Mouse (Mus musculus): ENCODE results near the gene Kcnj16. TPM values are rescaled to one million over a fixed set of nuclear protein-coding genes. Genes with fewer than 3 reads are reported as not detected.

Kcnj16 gene
- polyA plus RNA-seq, 1 experiment from 2014 or later = 0.05 TPM

DNA sequence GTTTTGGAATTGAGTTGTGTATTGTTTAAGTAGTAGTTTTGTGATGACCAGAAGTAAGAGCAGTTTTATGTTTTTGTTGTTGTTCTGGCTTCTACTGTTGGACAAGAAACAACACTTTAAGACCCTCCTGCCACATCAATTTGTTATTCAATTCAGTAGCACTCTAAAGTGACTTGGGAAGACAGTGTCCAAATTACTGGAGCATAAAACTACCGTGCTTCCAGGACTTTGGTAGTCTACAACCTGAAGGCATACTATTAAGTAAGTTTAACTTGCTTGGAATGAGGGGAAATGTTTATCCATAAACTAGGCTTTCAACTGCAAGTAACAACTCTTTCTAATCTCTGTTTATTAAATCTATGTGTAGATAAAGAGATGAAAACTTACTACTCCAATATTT lies 17.7 kb downstream of the Kcnj16 start:
- no peak overlapping the region for H3K4me2 ChIP-seq
- no peak overlapping the region for H3K9ac ChIP-seq (ENCODE audit: low read depth, low read length)
- H3K36me3 ChIP-seq (ENCODE audit: control insufficient read depth, insufficient read depth, low read length) = no peaks in the 10 kb centered on the region
- ATAC-seq (replicated peaks; ENCODE audit: low FRiP score) (no peak), DNase-seq (ENCODE audit: low spot score) (no peak)
- 84% methylated on average over 1 of the region's 1 CpGs for WGBS
- H3K4me1 ChIP-seq (replicated peaks; ENCODE audit: control insufficient read depth, insufficient read depth, low read length) = no peaks in the 10 kb centered on the region
- no peaks in the 10 kb centered on the region for H3K9me3 ChIP-seq (ENCODE audit: control insufficient read depth, low read length)
- no peak overlapping the region for H3K27ac ChIP-seq (ENCODE audit: low read depth, low read length)
- no peak overlapping the region for H3K4me3 ChIP-seq (ENCODE audit: low read depth, low read length)
- H3K27me3 ChIP-seq (replicated peaks; ENCODE audit: control insufficient read depth, insufficient read depth, low read length) = no peaks in the 10 kb centered on the region

DNA sequence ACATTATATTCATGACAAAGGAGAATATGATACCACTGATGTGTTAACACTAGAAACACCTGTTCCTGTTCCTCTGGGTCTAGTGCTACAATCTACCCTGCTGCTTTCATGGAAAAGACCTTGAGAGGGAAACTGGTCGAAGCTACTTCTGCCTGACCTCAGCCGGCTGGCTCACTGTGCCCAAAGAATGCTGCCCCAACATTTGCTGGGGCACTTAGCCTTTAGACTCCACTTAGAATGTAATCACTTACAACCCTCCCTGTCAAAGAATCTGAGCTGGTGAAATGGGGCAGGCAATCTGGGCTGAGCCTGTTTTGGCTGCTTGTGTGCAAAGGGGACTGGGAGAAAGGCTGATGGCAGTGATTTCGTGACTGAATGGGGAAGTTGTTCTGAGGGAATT lies 18.1 kb downstream of the Kcnj16 start:
- Histone ChIP-seq H3K27ac (ENCODE audit: low read depth, low read length) (no peak overlapping the region), H3K9ac (ENCODE audit: low read depth, low read length) (no peak overlapping the region), H3K4me3 (ENCODE audit: low read depth, low read length) (no peak overlapping the region), H3K27me3 (replicated peaks; ENCODE audit: control insufficient read depth, insufficient read depth, low read length) (no peaks in the 10 kb centered on the region), H3K36me3 (ENCODE audit: control insufficient read depth, insufficient read depth, low read length) (no peaks in the 10 kb centered on the region), H3K9me3 (ENCODE audit: control insufficient read depth, low read length) (no peaks in the 10 kb centered on the region), H3K4me2 (no peak overlapping the region), H3K4me1 (replicated peaks; ENCODE audit: control insufficient read depth, insufficient read depth, low read length) (no peaks in the 10 kb centered on the region)
- 47% methylated on average over 3 of the region's 3 CpGs for WGBS
- no peak for ATAC-seq (replicated peaks; ENCODE audit: low FRiP score)
- DNase-seq (ENCODE audit: low spot score) = no peak

DNA sequence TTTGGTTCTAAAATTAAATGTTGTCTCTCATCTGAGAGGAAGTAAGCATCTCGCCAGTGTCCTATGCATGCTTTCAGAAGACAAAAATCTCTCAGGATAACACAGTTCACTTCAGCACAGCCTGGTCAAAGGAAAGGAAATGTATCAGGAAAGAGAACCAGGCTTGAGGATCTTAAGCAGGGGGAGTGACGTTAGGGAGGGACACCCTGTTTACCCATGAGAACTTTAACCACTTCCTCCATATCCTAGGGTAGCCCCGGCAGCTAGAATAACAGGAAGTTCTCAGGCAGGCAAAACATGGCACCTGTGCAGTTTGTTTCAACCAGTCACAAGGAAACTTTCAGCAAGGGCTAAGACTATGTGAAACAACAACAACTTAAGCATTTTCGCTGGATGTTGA lies 25.8 kb downstream of the Kcnj16 start:
- Histone ChIP-seq H3K36me3 (ENCODE audit: control insufficient read depth, insufficient read depth, low read length) (no peaks in the 10 kb centered on the region), H3K4me3 (ENCODE audit: low read depth, low read length) (no peak overlapping the region), H3K4me2 (no peak overlapping the region), H3K9me3 (ENCODE audit: control insufficient read depth, low read length) (no peaks in the 10 kb centered on the region), H3K27me3 (replicated peaks; ENCODE audit: control insufficient read depth, insufficient read depth, low read length) (no peaks in the 10 kb centered on the region), H3K4me1 (replicated peaks; ENCODE audit: control insufficient read depth, insufficient read depth, low read length) (no peaks in the 10 kb centered on the region), H3K9ac (ENCODE audit: low read depth, low read length) (no peak overlapping the region), H3K27ac (ENCODE audit: low read depth, low read length) (no peak overlapping the region)
- DNase-seq (ENCODE audit: low spot score) = no peak
- 49% methylated on average over 4 of the region's 4 CpGs for WGBS
- ATAC-seq (replicated peaks; ENCODE audit: low FRiP score) = peak; percentile 26; the same call in 1 of the 2 replicates

- Histone ChIP-seq H3K27me3 (replicated peaks; ENCODE audit: control insufficient read depth, insufficient read depth, low read length) (no peaks in the 10 kb centered on the region), H3K27ac (ENCODE audit: low read depth, low read length) (no peak overlapping the region), H3K4me1 (replicated peaks; ENCODE audit: control insufficient read depth, insufficient read depth, low read length) (no peaks in the 10 kb centered on the region), H3K4me3 (ENCODE audit: low read depth, low read length) (no peak overlapping the region), H3K36me3 (ENCODE audit: control insufficient read depth, insufficient read depth, low read length) (no peaks in the 10 kb centered on the region), H3K9me3 (ENCODE audit: control insufficient read depth, low read length) (no peaks in the 10 kb centered on the region), H3K9ac (ENCODE audit: low read depth, low read length) (no peak overlapping the region), H3K4me2 (no peak overlapping the region)
- DNase-seq (ENCODE audit: low spot score) (no peak), ATAC-seq (replicated peaks; ENCODE audit: low FRiP score) (no peak)
- 66% methylated on average over 9 of the region's 9 CpGs for WGBS
Measured at GRCm38 (mm10) chr11:110997211-110997610, 29.4 kb downstream of the Kcnj16 start.

DNA sequence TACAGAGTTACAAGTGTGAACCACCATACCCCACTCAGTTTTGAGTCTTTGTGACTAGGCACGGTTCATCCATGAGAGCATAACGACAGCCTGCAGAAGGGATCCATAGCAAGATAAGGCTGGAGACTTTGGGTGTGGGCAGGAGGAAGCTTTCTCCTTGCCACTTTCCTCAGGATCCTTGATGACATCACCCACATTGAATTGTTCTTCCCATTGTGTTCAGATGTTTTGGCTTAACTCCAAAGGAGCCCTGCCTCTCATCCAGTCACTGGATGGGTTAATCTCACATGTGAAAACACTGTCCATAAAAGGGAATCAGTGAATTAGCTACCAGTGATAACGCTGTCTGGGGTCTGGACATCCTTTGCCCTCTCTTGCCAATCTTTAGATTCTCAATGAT lies 37.3 kb downstream of the Kcnj16 start:
- no peaks in the 10 kb centered on the region for H3K9me3 ChIP-seq (ENCODE audit: control insufficient read depth, low read length)
- H3K27me3 ChIP-seq (replicated peaks; ENCODE audit: control insufficient read depth, insufficient read depth, low read length) = no peaks in the 10 kb centered on the region
- no peaks in the 10 kb centered on the region for H3K4me1 ChIP-seq (replicated peaks; ENCODE audit: control insufficient read depth, insufficient read depth, low read length)
- no peak overlapping the region for H3K27ac ChIP-seq (ENCODE audit: low read depth, low read length)
- H3K9ac ChIP-seq (ENCODE audit: low read depth, low read length) = no peak overlapping the region
- ATAC-seq (replicated peaks; ENCODE audit: low FRiP score) (no peak), DNase-seq (ENCODE audit: low spot score) (no peak)
- H3K4me3 ChIP-seq (ENCODE audit: low read depth, low read length) = no peak overlapping the region
- 57% methylated on average over 3 of the region's 3 CpGs for WGBS
- no peak overlapping the region for H3K4me2 ChIP-seq
- H3K36me3 ChIP-seq (ENCODE audit: control insufficient read depth, insufficient read depth, low read length) = no peaks in the 10 kb centered on the region

- Histone ChIP-seq H3K9ac (ENCODE audit: low read depth, low read length) (no peak overlapping the region), H3K9me3 (ENCODE audit: control insufficient read depth, low read length) (no peaks in the 10 kb centered on the region), H3K36me3 (ENCODE audit: control insufficient read depth, insufficient read depth, low read length) (no peaks in the 10 kb centered on the region), H3K27ac (ENCODE audit: low read depth, low read length) (no peak overlapping the region), H3K4me1 (replicated peaks; ENCODE audit: control insufficient read depth, insufficient read depth, low read length) (no peaks in the 10 kb centered on the region), H3K4me2 (no peak overlapping the region), H3K27me3 (replicated peaks; ENCODE audit: control insufficient read depth, insufficient read depth, low read length) (no peaks in the 10 kb centered on the region), H3K4me3 (ENCODE audit: low read depth, low read length) (no peak overlapping the region)
- DNase-seq (ENCODE audit: low spot score) (no peak), ATAC-seq (replicated peaks; ENCODE audit: low FRiP score) (no peak)
- WGBS = 57% methylated on average over 3 of the region's 3 CpGs
Measured at GRCm38 (mm10) chr11:111009471-111009870, 41.6 kb downstream of the Kcnj16 start.

GRCm38 (mm10) chr11:111016206-111016605 lies 48.4 kb downstream of the Kcnj16 start:
- no peak overlapping the region for H3K4me3 ChIP-seq (ENCODE audit: low read depth, low read length)
- DNase-seq (ENCODE audit: low spot score) = no peak
- WGBS = 83% methylated on average over 3 of the region's 3 CpGs
- no peak for ATAC-seq (replicated peaks; ENCODE audit: low FRiP score)
- H3K27me3 ChIP-seq (replicated peaks; ENCODE audit: control insufficient read depth, insufficient read depth, low read length) = no peaks in the 10 kb centered on the region
- H3K27ac ChIP-seq (ENCODE audit: low read depth, low read length) = no peak overlapping the region
- no peaks in the 10 kb centered on the region for H3K4me1 ChIP-seq (replicated peaks; ENCODE audit: control insufficient read depth, insufficient read depth, low read length)
- no peak overlapping the region for H3K4me2 ChIP-seq
- H3K36me3 ChIP-seq (ENCODE audit: control insufficient read depth, insufficient read depth, low read length) = no peaks in the 10 kb centered on the region
- H3K9ac ChIP-seq (ENCODE audit: low read depth, low read length) = no peak overlapping the region
- H3K9me3 ChIP-seq (ENCODE audit: control insufficient read depth, low read length) = no peaks in the 10 kb centered on the region

GRCm38 (mm10) chr11:111020211-111020610 lies 52.4 kb downstream of the Kcnj16 start:
- no peak overlapping the region for H3K4me2 ChIP-seq
- H3K9ac ChIP-seq (ENCODE audit: low read depth, low read length) = no peak overlapping the region
- 51% methylated on average over 2 of the region's 2 CpGs for WGBS
- ATAC-seq (replicated peaks; ENCODE audit: low FRiP score) = no peak
- no peaks in the 10 kb centered on the region for H3K36me3 ChIP-seq (ENCODE audit: control insufficient read depth, insufficient read depth, low read length)
- no peaks in the 10 kb centered on the region for H3K4me1 ChIP-seq (replicated peaks; ENCODE audit: control insufficient read depth, insufficient read depth, low read length)
- no peaks in the 10 kb centered on the region for H3K27me3 ChIP-seq (replicated peaks; ENCODE audit: control insufficient read depth, insufficient read depth, low read length)
- H3K4me3 ChIP-seq (ENCODE audit: low read depth, low read length) = no peak overlapping the region
- no peaks in the 10 kb centered on the region for H3K9me3 ChIP-seq (ENCODE audit: control insufficient read depth, low read length)
- no peak overlapping the region for H3K27ac ChIP-seq (ENCODE audit: low read depth, low read length)
- DNase-seq (ENCODE audit: low spot score) = no peak

- H3K27me3 ChIP-seq (replicated peaks; ENCODE audit: control insufficient read depth, insufficient read depth, low read length) = no peaks in the 10 kb centered on the region
- no peak overlapping the region for H3K4me2 ChIP-seq
- H3K4me3 ChIP-seq (ENCODE audit: low read depth, low read length) = no peak overlapping the region
- H3K36me3 ChIP-seq (ENCODE audit: control insufficient read depth, insufficient read depth, low read length) = no peaks in the 10 kb centered on the region
- DNase-seq (ENCODE audit: low spot score) = no peak
- no peak for ATAC-seq (replicated peaks; ENCODE audit: low FRiP score)
- 72% methylated on average over 8 of the region's 8 CpGs for WGBS
- H3K27ac ChIP-seq (ENCODE audit: low read depth, low read length) = no peak overlapping the region
- H3K9ac ChIP-seq (ENCODE audit: low read depth, low read length) = no peak overlapping the region
- no peaks in the 10 kb centered on the region for H3K4me1 ChIP-seq (replicated peaks; ENCODE audit: control insufficient read depth, insufficient read depth, low read length)
- H3K9me3 ChIP-seq (ENCODE audit: control insufficient read depth, low read length) = no peaks in the 10 kb centered on the region
Measured at GRCm38 (mm10) chr11:111022681-111023281, 54.9 kb downstream of the Kcnj16 start.

All from liver, embryonic 11.5 days (tissue).